Mouse (Mus musculus) cerebellum, adult 11-12 months (tissue): ENCODE results near the gene Pdhb.
"Not testable (repeated sequence)": the region's sequence is repeated elsewhere in the genome, so short reads cannot be mapped to it uniquely, and the experiment has no call there.

Source experiments
- DNase-seq: peaks from one replicate; pipeline ENCODE4 v3.0.0; 2022

The Pdhb gene

DNA sequence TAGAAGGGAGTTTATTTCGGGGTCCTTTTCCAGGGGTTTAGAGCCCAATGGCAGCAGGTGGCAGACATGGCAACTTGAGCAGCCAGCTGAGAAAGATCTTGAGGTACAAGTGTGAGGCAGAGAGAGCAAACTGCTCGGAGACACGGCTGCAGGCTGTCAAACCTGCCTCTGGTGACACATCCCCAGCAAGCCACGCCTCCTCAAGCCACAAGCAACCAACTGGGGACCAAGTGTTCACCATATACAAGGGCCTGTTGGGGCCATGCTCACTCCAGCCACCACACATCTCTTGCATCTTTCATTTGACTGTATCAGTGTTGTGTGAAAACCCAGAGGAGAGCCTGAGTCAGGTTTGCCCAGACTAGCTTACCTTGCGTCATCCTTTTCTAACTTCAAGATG, 44.9 kb downstream of the Pdhb start:
- DNase-seq = no peak

DNA sequence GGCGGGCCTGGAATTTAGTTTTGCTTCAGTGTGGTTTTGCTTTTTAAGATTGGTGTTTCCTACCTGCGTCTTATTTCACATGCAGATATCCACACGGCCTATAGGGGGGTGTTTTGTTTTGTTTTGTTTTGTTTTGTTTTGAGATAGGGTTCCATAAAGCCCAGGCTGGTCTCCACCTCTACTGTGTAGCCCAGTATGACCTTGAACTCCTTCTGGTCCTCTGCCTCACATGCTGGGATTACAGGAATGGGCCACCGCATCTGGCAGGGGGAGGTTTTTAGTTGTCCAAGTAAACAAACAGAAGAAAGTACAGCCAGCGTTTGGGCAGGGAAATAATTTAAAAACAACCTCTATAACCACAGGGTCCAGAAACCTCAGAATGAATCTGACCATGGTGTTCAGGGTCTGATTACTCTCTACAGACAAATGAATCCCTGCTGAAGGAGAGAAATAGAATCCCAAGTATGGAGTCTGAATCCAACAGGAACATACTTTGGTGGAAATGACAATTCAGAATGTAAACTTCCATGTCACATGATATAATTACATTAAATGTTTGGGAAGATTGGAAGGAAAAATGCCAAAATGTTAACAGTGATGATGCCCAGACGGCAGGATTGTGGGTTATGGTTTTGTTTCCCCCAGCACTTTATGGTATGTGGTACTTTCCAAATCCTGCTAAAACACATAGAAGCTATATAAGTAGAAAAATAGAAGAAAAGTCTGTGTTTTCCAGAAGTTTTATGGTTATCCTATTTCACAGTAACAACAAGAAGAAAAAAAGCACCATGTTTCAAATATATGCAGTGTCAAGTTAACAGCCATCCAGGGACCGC, 48.6 kb downstream of the Pdhb start:
- DNase-seq = no peak

DNA sequence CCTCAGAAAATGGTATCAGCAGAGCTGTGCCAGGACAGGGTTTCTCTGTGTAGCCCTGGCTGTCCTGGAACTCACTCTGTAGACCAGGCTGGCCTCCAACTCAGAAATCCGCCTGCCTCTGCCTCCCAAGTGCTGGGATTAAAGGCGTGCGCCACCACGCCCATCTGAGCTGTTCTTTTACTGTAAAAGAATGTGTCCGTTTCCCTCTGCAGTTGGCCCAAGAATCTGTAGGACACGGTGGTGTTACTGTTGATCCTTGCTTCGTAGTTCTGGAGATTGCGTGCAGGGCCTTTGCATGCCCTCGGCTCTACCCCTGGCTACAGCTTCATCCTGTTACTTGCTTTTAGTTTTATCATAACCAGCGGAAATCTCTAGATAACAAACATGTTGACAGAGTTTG, 49.2 kb downstream of the Pdhb start:
- DNase-seq = not testable (repeated sequence)

DNA sequence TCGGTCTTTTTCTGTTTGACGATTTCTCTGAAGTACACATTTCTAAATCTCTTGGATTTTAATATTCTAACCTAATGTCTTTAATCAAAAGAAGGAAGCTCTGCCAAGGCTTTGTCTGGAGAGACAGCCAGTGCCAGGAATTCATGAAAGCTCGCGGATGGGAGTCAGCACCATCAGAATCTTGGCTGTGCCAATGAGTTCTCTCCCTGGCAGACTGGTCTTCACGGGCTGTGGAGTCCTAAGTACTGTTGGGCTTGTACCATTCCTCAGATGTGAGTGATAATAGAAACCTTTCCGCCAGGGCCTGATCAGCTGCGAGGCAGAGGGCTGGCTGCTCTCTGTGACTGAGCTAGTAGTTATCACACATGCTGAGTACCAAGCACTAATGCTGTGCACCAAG, 49.7 kb downstream of the Pdhb start:
- peak; percentile 49 for DNase-seq

DNA sequence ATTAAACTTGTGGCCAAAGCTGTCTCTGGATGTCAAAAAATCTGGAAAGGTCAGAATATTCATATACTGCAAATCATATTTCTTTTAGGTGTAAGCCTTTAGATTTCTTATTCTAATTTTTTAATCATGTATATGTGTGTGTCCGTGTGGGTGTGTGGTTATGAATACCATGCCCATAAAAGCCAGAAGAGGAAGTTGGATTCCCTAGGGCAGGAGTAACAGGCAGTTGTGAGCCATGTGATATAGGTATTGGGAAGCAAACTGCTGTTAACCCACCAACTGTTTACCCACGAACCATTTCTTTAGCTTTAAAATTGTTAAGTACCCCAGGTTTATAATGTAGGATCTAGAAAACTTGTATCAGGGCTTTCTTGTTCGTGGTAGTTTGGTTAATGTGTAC, 52.9 kb downstream of the Pdhb start:
- no peak for DNase-seq

DNA sequence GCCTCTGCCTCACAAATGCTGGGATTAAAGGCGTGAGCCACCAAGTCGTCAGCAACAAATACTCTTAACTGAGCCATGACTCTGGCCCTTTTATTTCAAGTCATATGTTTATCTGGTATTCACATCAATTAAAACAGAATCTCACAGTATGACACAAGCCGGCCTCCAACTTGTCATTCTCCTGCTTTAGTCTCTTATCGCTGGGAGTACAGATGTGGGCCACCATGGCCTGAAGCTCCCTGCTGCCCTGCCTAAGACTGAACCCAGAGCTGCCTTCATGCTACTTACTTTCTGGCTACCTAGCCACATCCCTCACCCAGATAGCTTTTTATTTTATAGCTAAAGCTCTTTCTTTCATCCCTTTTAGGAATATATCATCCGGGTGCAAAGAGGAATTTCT, 53.4 kb downstream of the Pdhb start:
- no peak for DNase-seq

DNA sequence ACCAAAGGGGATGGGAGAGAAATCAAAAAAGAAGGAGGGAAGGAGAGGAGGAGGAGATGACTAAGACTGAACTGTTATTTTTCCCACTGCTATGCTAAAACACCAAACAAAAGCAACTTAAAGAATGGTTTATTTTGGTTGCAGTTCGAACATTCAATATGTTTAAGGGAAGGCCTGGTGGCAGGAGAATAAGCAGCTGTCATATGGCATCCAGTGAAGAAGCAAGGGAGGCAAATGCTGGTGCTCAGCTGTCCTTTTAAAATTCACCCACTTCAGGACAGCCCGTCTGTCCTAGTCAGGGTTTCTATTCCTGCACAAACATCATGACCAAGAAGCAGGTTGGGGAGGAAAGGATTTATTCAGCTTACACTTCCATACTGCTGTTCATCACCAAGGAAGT, 55.5 kb downstream of the Pdhb start:
- no peak for DNase-seq
